Mouse (Mus musculus) bone marrow macrophage, adult 2 months (primary cell): ENCODE results near the gene Myrf.
"Not testable (repeated sequence)": the region's sequence is repeated elsewhere in the genome, so short reads cannot be mapped to it uniquely, and the experiment has no call there.

ENCODE experiments used
- CTCF ChIP-seq: IDR thresholded peaks from 2 replicates; pipeline ENCODE4 v1.5.1; 2012; ENCODE audit warnings: low read depth, mild to moderate bottlenecking, low read length, moderate library complexity
- POLR2A ChIP-seq: IDR thresholded peaks from 2 replicates; pipeline ENCODE4 v1.6.1; 2012; ENCODE audit warnings: mild to moderate bottlenecking, low read depth, low read length, borderline replicate concordance

DNA sequence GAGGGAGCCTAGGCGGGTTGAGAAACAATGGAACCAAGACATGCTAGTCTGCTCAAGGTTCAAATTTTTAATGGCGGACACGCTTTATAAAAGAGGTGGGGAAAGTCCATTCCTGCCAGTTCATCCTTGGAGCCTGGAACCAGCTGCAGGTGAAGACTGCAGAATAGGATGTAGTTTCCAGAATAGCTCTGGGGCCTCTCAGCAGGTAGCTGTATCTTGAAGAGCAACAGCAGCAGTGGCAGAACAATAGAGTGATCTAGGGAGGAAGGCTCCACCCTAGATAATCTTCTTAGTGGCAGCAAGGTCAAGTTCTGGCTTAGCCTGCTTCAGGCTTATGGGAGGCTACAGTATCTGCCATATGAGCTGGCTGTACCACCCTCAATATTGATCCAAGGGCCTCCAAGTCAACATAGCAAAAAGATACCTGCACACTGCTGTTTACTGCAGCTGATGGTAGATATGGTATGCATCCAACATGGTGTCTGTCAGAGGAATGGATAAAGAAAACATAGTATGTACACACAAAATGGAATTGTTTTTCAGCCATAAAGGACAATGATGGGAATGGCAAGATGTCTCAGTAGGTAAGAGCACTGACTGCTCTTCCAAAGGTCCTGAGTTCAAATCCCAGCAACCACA is 70.7 kb downstream of the Myrf start:
- not testable (repeated sequence) for TF ChIP-seq CTCF, POLR2A
